Mouse (Mus musculus) layer of hippocampus, adult 2 months (tissue): Measurements from ENCODE around the gene Sh3gl1. TPM values are rescaled to one million over a fixed set of nuclear protein-coding genes. Genes with fewer than 3 reads are reported as not detected.

ENCODE experiments used
- DNase-seq, 2 experiments: peaks; one replicate each; pipeline ENCODE4 v3.0.0; 2022; ENCODE audit warnings: low spot score in 2 of 2
- H3K27ac ChIP-seq: fragments of 200-600 bp; 2 replicates; pipeline ENCODE4 v1.8.1; 2022
- H3K4me3 ChIP-seq: fragments of 200-600 bp; 2 replicates; pipeline ENCODE4 v1.8.1; 2022; ENCODE audit warnings: mild to moderate bottlenecking
- CTCF ChIP-seq: fragments of 200-600 bp; conservative IDR thresholded peaks from 2 replicates; pipeline ENCODE4 v1.8.1; 2022; ENCODE audit warnings: antibody characterized with exemption, mild to moderate bottlenecking, moderate library complexity
- total RNA-seq, 2 experiments: library from RNA; stranded (reverse); gene quantifications; 2 replicates each; pipeline ENCODE4 v1.2.3; 2021

Gene Sh3gl1
- total RNA-seq, 2 experiments from 2014 or later, result 63.0 to 69.7 TPM

DNA sequence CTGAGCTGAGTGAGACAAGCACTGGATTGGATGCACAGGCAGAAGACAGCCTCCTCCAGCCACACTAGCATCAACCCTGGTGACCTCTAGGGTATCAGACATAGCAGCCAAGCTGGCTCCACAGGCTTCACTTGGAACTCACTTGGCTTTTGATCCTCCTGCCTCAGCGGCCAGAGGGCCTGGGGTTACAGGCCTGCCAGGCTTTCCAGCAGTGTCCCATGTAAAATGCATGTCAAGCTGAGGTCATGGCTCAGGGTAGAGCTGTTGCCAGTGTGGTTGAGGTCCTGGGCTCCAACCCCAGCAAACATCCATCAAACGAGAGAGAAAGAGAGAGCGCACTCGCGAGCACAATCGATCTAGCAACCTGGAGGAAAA is 1.7 kb downstream of the Sh3gl1 start:
- peak overlapping the region; percentile 96; the same call in 1 of the 2 replicates for H3K27ac ChIP-seq
- H3K4me3 ChIP-seq, result peak overlapping the region; percentile 100; the same call in 1 of the 2 replicates
- no peak for TF ChIP-seq CTCF
- no peak for DNase-seq

DNA sequence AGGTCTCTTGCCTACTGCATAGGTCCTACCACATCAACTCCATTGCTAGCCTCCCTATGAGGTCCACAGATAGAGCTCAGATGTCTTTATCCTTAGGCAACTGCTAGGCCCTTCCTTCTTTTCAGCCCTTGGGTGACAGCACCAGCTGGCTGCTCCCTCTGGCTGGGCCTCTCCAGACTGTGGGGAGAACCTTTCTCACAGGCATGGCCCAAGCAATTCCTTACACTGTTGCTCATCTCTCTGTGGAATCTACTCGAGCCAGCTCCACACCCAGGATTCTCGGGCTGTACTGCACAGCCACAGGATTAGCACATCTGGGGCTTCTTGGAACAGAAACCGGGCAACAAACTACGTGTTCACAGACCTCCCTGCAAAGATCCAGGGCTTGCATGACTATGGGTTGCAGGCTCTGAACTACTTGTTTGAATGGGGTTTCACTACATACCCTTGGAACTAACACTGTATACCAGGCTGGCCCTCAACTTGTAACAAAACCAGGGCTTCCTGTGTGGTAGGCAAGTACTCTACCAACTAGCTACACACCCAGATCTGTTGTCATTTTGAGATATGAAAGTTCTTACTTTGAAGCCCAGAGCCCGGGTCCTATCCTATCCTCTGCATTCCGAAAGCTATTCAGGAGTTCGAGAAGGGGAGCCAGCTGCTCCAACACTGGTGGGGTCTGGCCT is 2.3 kb downstream of the Sh3gl1 start:
- Histone ChIP-seq H3K27ac (peak overlapping the region; percentile 96; the same call in 1 of the 2 replicates), H3K4me3 (peak overlapping the region; percentile 100; the same call in 1 of the 2 replicates)
- no peak for TF ChIP-seq CTCF
- no peak for DNase-seq

DNA sequence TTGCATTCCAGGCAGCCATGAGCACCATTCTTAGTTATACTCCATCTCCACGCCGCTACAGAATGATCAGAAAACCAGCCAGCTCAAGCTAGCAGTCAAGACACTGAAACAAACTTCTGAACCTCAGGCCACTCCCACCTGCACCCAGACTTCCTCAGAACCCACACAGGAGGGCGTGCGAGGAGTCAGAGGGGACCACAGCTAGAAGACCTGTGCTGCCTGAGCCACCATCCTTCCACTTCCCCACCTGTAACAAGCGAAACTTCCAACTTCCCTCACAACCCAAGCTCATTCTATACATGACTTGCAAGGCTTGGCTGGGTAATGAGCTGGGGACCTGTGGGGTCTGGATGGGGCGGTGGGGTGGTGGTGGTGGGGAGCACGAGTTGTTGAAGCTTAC is 3.6 kb downstream of the Sh3gl1 start:
- Histone ChIP-seq H3K27ac (peak overlapping the region; percentile 18; the same call in 1 of the 2 replicates), H3K4me3 (peak overlapping the region; percentile 22; the same call in 1 of the 2 replicates)
- TF ChIP-seq CTCF, result no peak
- DNase-seq, result peak in 1 of 2 experiments; percentile 7

DNA sequence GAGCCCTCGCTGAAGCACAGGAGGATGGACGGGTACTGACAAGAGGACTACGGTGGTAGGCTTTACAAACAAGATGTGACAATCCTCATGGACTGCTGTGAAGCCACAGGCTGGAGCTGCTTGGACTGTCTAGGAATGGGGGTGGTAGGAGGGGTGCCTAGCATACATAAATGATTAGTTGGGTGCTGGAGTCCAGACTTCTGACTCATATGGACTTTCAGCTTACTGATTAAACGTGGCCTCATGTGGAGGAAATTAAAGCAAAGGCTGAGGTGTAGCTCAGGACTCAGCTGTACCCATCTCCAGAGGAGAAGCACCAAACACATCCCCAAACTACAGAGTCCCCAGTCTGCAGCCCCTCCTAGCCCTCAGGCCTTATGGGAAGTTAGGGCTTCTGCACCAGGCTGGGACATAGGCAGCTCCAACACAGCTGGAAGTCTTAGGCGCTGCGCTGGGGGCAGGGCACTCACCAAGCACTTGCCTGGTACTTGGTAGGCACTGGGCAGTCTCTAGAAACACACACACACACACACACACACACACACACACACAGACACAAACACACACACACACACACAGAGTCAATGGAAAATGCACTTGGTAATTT is 4.2 kb downstream of the Sh3gl1 start:
- Histone ChIP-seq H3K27ac (peak overlapping the region; percentile 94; the same call in 1 of the 2 replicates), H3K4me3 (peak overlapping the region; percentile 22; the same call in 1 of the 2 replicates)
- peak in 1 of 2 experiments; percentile 9 for DNase-seq
- TF ChIP-seq CTCF, result no peak

DNA sequence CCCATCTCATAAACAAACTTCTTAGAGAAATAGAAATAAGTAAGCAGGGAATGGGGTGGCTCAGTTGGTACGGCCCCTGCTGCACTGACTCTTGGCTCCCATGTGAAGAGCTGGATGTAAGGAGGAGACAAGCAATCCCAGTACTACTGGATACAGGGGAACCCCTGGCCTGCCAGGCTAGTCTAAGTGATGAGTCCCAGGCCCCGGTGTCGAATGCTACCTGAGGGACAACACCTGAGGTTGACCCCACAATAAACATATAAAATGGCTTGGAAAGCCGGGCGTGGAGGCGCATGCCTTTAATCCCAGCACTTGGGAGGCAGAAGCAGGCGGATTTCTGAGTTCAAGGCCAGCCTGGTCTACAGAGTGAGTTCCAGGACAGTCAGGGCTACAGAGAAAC is 5.0 kb downstream of the Sh3gl1 start:
- Histone ChIP-seq H3K27ac (peak overlapping the region; percentile 94), H3K4me3 (no peak overlapping the region)
- peak in 1 of 2 experiments; percentile 7 for DNase-seq
- TF ChIP-seq CTCF, result no peak

DNA sequence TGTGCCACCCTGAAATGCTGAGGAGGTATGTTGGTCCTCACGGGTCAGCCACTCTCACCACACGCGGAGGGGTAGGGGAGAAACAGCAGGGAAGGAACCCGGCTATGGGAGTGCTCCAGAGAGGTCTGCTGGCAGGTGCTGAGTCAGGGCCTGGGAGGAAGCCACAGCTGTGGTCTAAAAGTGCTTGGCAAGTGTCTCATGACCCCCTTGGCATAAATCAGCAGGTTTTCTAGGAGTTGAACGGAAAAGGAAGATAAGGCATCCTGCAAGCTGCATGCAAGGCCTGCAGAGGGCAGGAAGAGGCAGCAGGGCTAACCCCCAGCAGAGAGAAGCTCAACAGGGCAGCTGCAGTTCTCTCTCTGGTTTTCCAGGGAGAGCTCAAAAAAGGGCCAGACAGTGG is 5.5 kb downstream of the Sh3gl1 start:
- Histone ChIP-seq H3K4me3 (no peak overlapping the region; the same call in 1 of the 2 replicates), H3K27ac (peak overlapping the region; percentile 94)
- TF ChIP-seq CTCF, result peak; percentile 51
- DNase-seq, result peak in 1 of 2 experiments; percentile 9

DNA sequence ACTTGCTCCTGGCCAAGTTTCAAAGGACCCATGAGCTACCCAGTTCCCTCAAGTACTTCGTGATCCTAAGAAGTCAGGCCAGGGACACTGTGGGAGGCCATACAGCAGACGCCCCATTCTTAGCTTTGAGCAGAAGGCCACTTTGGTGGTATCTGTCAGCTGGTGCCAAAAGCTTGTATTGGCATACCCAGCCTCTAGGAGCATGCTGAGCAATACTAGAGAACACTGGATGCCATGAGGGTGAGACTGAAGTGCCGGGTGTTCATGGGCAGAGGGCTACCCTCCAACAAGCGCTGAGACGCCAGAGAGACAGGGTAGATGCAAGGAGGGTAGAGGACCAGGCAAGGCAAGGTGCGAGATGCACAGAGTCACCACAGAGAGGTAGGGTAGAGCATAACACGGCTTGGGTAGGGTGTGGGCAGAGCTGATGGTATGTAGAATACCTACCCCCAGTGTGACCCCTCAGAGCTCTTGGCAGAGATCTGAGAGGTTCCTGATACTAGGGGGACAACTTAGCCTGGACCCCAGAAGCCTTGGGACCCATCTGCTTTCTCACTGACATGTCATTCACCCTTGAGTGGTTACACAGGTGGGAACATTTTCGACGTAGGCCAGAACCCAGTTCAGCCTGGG is 6.1 kb downstream of the Sh3gl1 start:
- Histone ChIP-seq H3K4me3 (peak overlapping the region; percentile 8; the same call in 1 of the 2 replicates), H3K27ac (peak overlapping the region; percentile 94)
- 0 out of 2 replicates have a peak, but pooled peaks have one; percentile 22 for TF ChIP-seq CTCF
- DNase-seq, result peak in 1 of 2 experiments; percentile 15

DNA sequence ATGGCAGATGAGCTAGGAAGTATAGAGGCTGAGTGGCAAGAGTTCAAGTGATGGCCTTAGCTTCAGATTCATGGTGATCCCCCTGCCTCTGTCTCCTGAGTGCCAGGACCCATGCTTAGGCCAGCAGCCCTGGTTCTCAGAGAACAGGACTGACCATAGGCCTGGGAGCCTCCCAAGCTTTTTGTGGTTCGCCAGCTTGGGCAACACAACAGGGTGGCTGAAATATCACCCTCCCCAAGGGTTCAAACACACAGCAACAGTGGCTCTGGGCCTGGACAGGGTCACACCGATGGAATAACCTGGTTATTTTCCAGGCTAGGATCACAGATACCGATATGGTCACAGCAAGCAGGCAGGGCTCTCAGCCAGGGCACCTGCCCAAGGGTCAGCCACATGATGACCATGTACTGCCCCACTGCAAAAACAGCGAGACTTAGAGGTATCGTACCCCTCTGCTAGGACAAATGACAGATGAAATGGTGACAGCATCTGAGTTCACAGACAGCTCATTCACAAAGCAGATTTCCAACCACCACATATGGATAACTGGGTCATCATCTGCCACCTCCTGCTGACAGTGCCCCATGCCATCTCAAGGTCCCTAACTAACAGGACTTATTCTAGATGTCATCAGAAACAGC is 8.5 kb downstream of the Sh3gl1 start:
- DNase-seq, result no peak
- Histone ChIP-seq H3K4me3 (no peak overlapping the region; the same call in 1 of the 2 replicates), H3K27ac (peak overlapping the region; percentile 94)
- TF ChIP-seq CTCF, result no peak

DNA sequence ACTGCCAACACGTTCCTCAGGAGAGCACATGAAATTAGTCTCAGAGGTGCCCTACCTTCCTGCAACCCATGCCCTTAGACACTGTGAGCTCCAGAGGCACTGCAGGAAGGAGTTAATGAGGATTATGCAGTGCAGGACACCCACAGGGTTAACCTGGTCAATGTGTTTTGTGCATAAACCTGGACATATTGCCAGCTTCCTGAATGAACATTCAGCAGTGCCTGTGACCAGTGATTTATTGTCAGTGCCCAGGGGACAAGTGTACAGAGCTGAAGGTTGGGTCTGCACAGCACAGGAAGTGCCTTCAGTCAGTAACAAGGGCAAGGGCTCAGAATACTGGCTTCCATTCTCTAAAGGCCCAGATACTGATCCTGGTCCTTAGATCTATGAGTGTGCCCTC is 9.6 kb downstream of the Sh3gl1 start:
- no peak for TF ChIP-seq CTCF
- peak overlapping the region; percentile 94 for H3K27ac ChIP-seq
- no peak for DNase-seq
- no peak overlapping the region for H3K4me3 ChIP-seq

DNA sequence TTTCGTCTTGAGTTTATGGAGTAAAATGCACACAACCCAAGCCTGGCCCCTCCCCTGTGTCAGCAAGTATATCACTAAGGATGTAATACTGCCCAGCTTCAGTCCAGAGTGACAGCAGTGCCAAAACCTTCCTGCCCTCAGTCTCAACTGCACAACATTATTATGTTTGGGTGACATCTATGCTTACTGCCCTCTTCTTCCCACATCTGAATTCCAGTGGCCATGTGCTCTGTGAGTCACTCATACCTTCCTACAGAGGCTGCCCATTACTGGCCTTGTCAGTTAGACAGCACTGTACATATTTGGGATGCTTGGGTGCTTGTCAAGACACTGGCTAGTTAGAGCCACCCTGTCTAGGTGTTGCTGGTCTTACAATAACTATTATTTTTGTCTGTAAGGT is 10.1 kb downstream of the Sh3gl1 start:
- Histone ChIP-seq H3K27ac (peak overlapping the region; percentile 94), H3K4me3 (no peak overlapping the region)
- no peak for DNase-seq
- TF ChIP-seq CTCF, result no peak

DNA sequence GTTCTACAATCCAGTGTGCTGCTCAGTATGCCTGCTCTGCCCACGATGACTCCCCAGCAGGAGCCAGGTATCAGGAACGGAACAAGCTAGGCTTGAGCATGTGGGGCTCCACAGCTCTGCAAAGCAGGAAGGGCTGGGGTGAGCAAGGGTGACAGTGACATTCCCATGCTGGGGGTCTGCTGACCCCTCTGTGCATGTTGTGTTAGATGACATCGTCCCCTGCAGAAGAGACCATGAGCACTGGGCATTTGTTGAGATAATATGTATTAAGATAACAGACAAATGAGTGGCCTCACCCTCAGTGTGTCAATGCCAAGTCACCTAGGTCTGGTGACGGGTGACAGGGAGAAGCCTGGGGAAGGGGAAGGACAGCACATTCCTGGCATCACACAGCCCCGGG is 11.5 kb downstream of the Sh3gl1 start:
- no peak overlapping the region for H3K4me3 ChIP-seq
- peak overlapping the region; percentile 94 for H3K27ac ChIP-seq
- TF ChIP-seq CTCF, result no peak
- DNase-seq, result no peak

DNA sequence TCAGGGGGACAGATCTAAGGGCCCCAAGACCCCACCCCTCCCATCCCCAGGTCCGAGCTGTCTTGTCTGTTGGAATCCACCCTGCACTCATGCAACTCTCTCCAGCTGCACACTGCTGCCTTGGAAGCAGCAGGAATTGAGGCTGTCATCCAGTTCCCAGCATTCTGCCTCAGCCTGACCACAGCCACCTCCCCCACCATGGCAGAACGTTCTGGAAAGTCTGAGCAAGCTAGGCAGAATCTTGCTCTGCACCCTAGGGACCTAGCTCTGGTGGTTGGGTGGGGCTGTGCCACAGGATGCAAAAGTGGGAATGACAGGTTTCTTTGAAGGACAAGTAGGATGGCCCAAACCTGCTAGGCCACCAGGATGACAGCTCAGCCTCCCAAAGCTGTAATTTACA is 12.0 kb downstream of the Sh3gl1 start:
- no peak for DNase-seq
- no peak for TF ChIP-seq CTCF
- no peak overlapping the region for H3K4me3 ChIP-seq
- peak overlapping the region; percentile 94 for H3K27ac ChIP-seq

DNA sequence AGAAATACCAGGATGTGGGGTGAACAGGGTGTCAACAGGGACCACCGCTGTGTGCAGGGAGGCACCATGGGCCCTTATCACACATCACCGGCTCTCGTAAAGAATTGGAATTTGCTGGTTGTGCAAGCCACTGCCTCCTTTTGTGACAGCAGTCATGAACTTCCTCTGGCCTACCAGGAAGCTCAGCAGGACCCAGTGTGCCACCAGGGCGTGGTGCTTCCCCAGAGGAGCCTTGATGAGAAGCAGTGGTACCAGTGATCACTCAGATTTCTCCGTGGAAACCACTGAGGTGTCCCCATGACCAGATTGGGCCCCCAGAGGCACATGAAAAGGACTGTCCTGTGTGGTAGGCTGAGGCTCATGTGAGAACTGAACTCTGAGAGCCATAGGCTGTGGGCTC is 13.0 kb downstream of the Sh3gl1 start:
- H3K27ac ChIP-seq, result peak overlapping the region; percentile 94
- no peak for TF ChIP-seq CTCF
- H3K4me3 ChIP-seq, result no peak overlapping the region
- DNase-seq, result no peak
